Mouse (Mus musculus) MEL-GATA-1-ER (cell line): ENCODE measurements around the gene Mylpf.
"Not testable (repeated sequence)": the region's sequence is repeated elsewhere in the genome, so short reads cannot be mapped to it uniquely, and the experiment has no call there.

ENCODE experiments used
- DNase-seq: peaks from one replicate; pipeline ENCODE4 v3.0.0-alpha.2; 2012; ENCODE audit warnings: low read depth; ENCODE audit errors: extremely low read depth

The Mylpf gene

GRCm38 (mm10) chr7:127208553-127209438 is at the start of gene Mylpf:
Gene Mylpf, plus strand, starts transcription at chr7:127208890.
- DNase-seq, result peak; percentile 100

GRCm38 (mm10) chr7:127162546-127162945 is 46.1 kb upstream of the Mylpf start:
- DNase-seq, result no peak

- no peak for DNase-seq
Measured at GRCm38 (mm10) chr7:127164002-127164401, 44.7 kb upstream of the Mylpf start.

GRCm38 (mm10) chr7:127165607-127166493 is 42.8 kb upstream of the Mylpf start:
- no peak for DNase-seq

- no peak for DNase-seq
Measured at GRCm38 (mm10) chr7:127166501-127166900, 42.2 kb upstream of the Mylpf start.

- no peak for DNase-seq
Measured at GRCm38 (mm10) chr7:127176937-127177336, 31.8 kb upstream of the Mylpf start.

- peak; percentile 62 for DNase-seq
Measured at GRCm38 (mm10) chr7:127180783-127181182, 27.9 kb upstream of the Mylpf start.

GRCm38 (mm10) chr7:127181724-127182123 is 27.0 kb upstream of the Mylpf start:
- DNase-seq, result not testable (repeated sequence)

GRCm38 (mm10) chr7:127183345-127183744 is 25.3 kb upstream of the Mylpf start:
- DNase-seq, result peak; percentile 89

- DNase-seq, result peak; percentile 77
Measured at GRCm38 (mm10) chr7:127183828-127184227, 24.9 kb upstream of the Mylpf start.

- DNase-seq, result no peak
Measured at GRCm38 (mm10) chr7:127184720-127185119, 24.0 kb upstream of the Mylpf start.

GRCm38 (mm10) chr7:127185601-127186000 is 23.1 kb upstream of the Mylpf start:
- no peak for DNase-seq

GRCm38 (mm10) chr7:127187351-127187750 is 21.3 kb upstream of the Mylpf start:
- no peak for DNase-seq

- no peak for DNase-seq
Measured at GRCm38 (mm10) chr7:127188305-127189276, 20.1 kb upstream of the Mylpf start.

GRCm38 (mm10) chr7:127190672-127191071 is 18.0 kb upstream of the Mylpf start:
- DNase-seq, result no peak

GRCm38 (mm10) chr7:127192989-127193388 is 15.7 kb upstream of the Mylpf start:
- DNase-seq, result no peak

- no peak for DNase-seq
Measured at GRCm38 (mm10) chr7:127194011-127194632, 14.6 kb upstream of the Mylpf start.

- no peak for DNase-seq
Measured at GRCm38 (mm10) chr7:127194633-127195029, 14.1 kb upstream of the Mylpf start.

GRCm38 (mm10) chr7:127195544-127196295 is 13.0 kb upstream of the Mylpf start, which contains the start of gene Cd2bp2:
Gene Cd2bp2, minus strand, starts transcription at chr7:127196050.
- DNase-seq, result peak; percentile 97

- no peak for DNase-seq
Measured at GRCm38 (mm10) chr7:127196484-127196883, 12.2 kb upstream of the Mylpf start.
